9 mouse cellular contexts compared by ENCODE assay signal in the genomic region with DNA sequence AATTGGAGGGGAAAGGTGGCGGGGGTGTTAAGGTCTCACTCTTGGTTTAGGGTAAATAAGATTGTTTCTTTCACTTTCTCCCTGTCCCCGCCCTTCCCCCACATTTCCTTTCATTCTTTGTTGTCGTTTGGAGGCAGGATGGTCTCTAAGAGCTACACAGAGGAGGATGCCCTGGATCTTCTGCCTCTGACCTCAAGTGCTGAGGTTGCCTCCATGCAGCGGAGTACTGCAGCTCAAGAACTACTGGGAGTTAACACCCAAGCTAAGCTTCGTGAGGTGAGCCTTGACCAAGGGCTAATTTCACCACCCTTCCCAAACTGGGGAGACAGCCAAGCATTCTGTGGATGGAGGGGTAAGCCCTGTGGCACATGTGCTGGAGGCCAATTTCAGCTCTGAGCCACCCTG. TPM values are rescaled to one million over a fixed set of nuclear protein-coding genes. Genes with fewer than 3 reads are reported as not detected.
DNase-seq lines count a peak whose midpoint lies in the region; ATAC-seq and TF ChIP-seq lines count a peak whose summit lies in the region.
"Had no signal": no experiment of that assay in that cellular context is flagged by ENCODE, and none has a peak within 500 bp of the region (broad histone marks: within the 10 kb centered on the region; RNA-seq: fewer than 3 reads in every experiment).

No protein-coding gene starts in this region.

- peak; percentile 58 for DNase-seq in kidney, adult 2 months
- no peak for DNase-seq in kidney, adult 11 months
- DNase-seq in Muller cell, postnatal 12 days (ENCODE audit: inconsistent ontology term), result peak; percentile 62
- peak; percentile 21 to 37 for DNase-seq in natural killer cell, adult 2 months (ENCODE audit: low spot score in 2 of 2)
- DNase-seq in layer of hippocampus, postnatal 36 days, result no peak
- DNase-seq in retina, postnatal 1 day, result no peak
- DNase-seq: lung, embryonic 14.5 days had no signal

- H3K27ac ChIP-seq in kidney, adult 2 months (ENCODE audit: insufficient read depth, low read depth, low read length), result peak overlapping the region; percentile 92
- H3K27ac ChIP-seq in forebrain, embryonic 15.5 days (replicated peaks), result no peak overlapping the region

- no peaks in the 10 kb centered on the region for H3K27me3 ChIP-seq in kidney, adult 2 months (replicated peaks; ENCODE audit: control insufficient read depth, insufficient read depth, low read length)
- H3K27me3 ChIP-seq in forebrain, embryonic 15.5 days, result no peaks in the 10 kb centered on the region

- no peak overlapping the region for H3K4me2 ChIP-seq in forebrain, embryonic 15.5 days (replicated peaks)
- H3K4me2 ChIP-seq: lung, embryonic 14.5 days had no signal

- H3K9me3 ChIP-seq in forebrain, embryonic 15.5 days, result no peaks in the 10 kb centered on the region

- H3K4me1 ChIP-seq in kidney, adult 2 months (ENCODE audit: control insufficient read depth, insufficient read depth, low read length), result peaks cover 37% of the 10 kb centered on the region
- peaks cover 17% of the 10 kb centered on the region for H3K4me1 ChIP-seq in forebrain, embryonic 15.5 days

- peak; percentile 44 for ATAC-seq in inflammation-experienced regulatory T-cells, adult 6 months
- no peak for ATAC-seq in forebrain, embryonic 15.5 days (replicated peaks)

- 41% methylated on average over 5 of the region's 5 CpGs for WGBS in kidney, adult 2 months
- WGBS in forebrain, embryonic 15.5 days, result 63% methylated on average over 5 of the region's 5 CpGs

- no peak for TF ChIP-seq CTCF in kidney, adult 2 months (conservative IDR thresholded peaks at IDR 0.05; ENCODE audit: insufficient read depth, insufficient read length, low read depth, low read length)

- TF ChIP-seq POLR2A in kidney, adult 2 months (IDR thresholded peaks at IDR 0.05; ENCODE audit: low read depth, low read length), result no peak

- H3K9ac ChIP-seq in forebrain, embryonic 15.5 days (replicated peaks), result no peak overlapping the region
- H3K9ac ChIP-seq: lung, embryonic 14.5 days had no signal

- H3K4me3 ChIP-seq in kidney, adult 2 months (ENCODE audit: insufficient read depth, low read depth, low read length), result no peak overlapping the region
- H3K4me3 ChIP-seq in forebrain, embryonic 15.5 days, result no peak overlapping the region

- H3K36me3 ChIP-seq in kidney, adult 2 months (ENCODE audit: control insufficient read depth, insufficient read depth, low read length), result no peaks in the 10 kb centered on the region
- no peaks in the 10 kb centered on the region for H3K36me3 ChIP-seq in forebrain, embryonic 15.5 days

RNA-seq across cellular contexts. Expression of a gene that starts 12.2 kb away (rescaled TPM):
- polyA plus RNA-seq in kidney, adult 2 months (2012; rRNA removed), result 138 and 140 TPM in 2 replicates
- 100 to 1,000 TPM; 101 to 147 (median 147) TPM for polyA plus RNA-seq in inflammation-experienced regulatory T-cells, adult 6 months (2017; shearing (Covaris generic))
- 10 to 100 TPM; 70.6 to 71.5 TPM for total RNA-seq in layer of hippocampus, postnatal 36 days (2021)
- 75.6 and 81.6 TPM in 2 replicates for polyA plus RNA-seq in forebrain, embryonic 15.5 days (2015; fragmentation: Nextera tagmentation; extraction: Ambion mirVana)

Comparison
In these comparisons a context has a peak if more than half of its experiments do, and no peak if none do; other contexts are left out.
1. DNase-seq: peak in kidney, adult 2 months (single experiment), Muller cell, postnatal 12 days (single experiment) and natural killer cell, adult 2 months (2 of 2); none in kidney, adult 11 months (single experiment), layer of hippocampus, postnatal 36 days (0 of 2) and retina, postnatal 1 day (single experiment).